Mouse (Mus musculus) embryonic fibroblast, embryonic 13.5 days (primary cell): ENCODE measurements around the gene Dusp10.

Experiments used
- CTCF ChIP-seq: IDR thresholded peaks from 2 replicates; pipeline ENCODE4 v1.5.1; 2011; ENCODE audit warnings: mild to moderate bottlenecking, control low read depth, low read length, moderate library complexity, borderline replicate concordance; ENCODE audit not compliant: insufficient read depth
- POLR2A ChIP-seq: IDR thresholded peaks from 2 replicates; pipeline ENCODE4 v1.6.1; 2011; ENCODE audit warnings: low read depth, mild to moderate bottlenecking, control low read depth, low read length, moderate library complexity

DNA sequence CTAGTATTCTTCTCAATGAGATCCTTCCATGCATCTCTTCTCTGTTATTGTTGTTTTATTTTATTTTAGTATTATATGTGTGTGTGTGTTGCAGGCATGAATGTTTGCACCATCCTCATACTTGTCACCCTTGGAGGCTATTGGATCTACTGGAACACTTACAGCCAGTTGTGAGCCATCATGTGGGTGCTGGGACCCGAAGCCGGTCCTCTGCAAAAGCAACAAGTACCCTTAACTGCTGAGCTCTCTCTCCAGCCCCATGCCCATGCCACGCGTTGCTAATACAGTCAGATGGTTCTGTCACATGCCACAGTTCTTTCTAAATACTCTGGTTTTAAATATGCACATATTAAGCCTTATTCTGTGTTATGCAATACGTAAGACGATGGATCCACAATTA lies 1.8 kb upstream of the Dusp10 start:
- TF ChIP-seq CTCF (no peak), POLR2A (no peak)
